Mouse (Mus musculus) CH12.LX (cell line): ENCODE measurements around the gene Hnrnpll.

Experiments used
- MAFK ChIP-seq: IDR thresholded peaks from 2 replicates; pipeline ENCODE4 v1.6.1; 2011; ENCODE audit warnings: low read length, improper control_type of control experiment; ENCODE audit not compliant: insufficient replicate concordance
- POLR2A ChIP-seq: IDR thresholded peaks from 2 replicates; pipeline ENCODE4 v1.6.1; 2011; ENCODE audit warnings: low read depth, mild to moderate bottlenecking, improper control_type of control experiment, low read length
- TCF12 ChIP-seq: IDR thresholded peaks from 2 replicates; pipeline ENCODE4 v1.6.1; 2014; ENCODE audit warnings: low read depth, mild to moderate bottlenecking, inconsistent platforms, low read length, improper control_type of control experiment
- USF2 ChIP-seq: conservative IDR thresholded peaks from 2 replicates; pipeline ENCODE4 v1.6.1; 2011; ENCODE audit warnings: low read depth, low read length, improper control_type of control experiment

DNA sequence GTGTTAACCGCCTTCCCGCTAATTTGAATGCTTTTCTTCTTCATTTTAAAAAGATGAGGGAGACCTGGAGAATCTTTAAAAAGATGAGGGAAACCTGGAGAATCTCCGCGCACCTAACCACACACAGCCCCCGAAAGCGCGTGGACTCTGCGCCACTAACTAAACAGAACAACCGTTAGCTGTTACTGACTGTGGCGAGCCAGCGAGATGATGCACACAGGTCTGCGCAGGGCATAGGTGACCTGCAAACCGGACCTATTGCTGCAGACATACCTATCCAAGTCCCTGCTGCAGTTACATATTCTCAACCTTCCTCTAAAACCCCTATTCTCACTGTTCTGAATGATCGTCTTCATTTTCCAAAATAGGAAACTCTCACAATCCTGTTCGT is 481 bp upstream of the Hnrnpll start:
- no peak for TF ChIP-seq TCF12
- TF ChIP-seq USF2, result no peak
- no peak for TF ChIP-seq POLR2A
- TF ChIP-seq MAFK, result no peak
